Mouse (Mus musculus): ENCODE results near the gene Triml1.

The Triml1 gene

DNA sequence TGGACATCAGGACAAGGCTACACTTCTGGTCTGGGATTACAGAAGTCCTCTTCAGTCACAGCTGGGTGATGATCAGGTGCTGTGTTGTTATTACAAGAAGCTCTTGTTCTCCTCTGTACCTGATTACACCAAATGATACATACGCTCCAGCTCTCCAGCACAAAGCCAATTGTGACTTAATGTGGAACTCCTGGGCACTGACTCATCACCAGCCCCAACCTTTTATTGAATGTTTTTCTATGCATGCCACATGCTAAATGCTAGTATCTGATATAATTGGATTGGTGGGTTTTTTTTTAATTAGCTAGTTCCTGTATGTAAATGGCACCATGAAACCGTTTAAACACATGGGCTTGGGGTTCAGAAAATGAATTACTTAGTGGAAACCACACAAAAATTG is at the start of gene Triml1:
Gene Triml1 (minus strand): TSS at position 101 of the 400 bp plus-strand sequence.
- in situ Hi-C loops (cut with MboI, MseI): no loop called here

DNA sequence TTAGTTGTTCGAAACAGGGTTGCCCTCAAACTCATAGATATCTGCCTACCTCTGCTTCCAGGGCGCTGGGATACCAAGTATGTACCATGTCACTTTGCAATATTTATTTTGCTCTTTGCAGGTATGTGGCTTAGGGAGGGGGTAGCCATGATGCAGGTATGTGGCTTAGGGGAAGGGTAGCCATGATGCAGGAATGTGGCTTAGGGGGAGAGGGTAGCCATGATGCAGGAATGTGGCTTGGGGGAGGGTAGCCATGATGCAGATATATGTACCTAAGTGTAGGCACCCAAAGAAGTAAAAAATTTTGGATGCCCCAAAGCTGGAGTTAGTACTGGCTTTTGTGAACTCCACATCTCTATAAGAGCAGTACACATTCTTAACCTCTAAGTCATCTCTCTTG is 41.0 kb upstream of the Triml1 start:
- in situ Hi-C loops (cut with MboI, MseI): no loop called here

DNA sequence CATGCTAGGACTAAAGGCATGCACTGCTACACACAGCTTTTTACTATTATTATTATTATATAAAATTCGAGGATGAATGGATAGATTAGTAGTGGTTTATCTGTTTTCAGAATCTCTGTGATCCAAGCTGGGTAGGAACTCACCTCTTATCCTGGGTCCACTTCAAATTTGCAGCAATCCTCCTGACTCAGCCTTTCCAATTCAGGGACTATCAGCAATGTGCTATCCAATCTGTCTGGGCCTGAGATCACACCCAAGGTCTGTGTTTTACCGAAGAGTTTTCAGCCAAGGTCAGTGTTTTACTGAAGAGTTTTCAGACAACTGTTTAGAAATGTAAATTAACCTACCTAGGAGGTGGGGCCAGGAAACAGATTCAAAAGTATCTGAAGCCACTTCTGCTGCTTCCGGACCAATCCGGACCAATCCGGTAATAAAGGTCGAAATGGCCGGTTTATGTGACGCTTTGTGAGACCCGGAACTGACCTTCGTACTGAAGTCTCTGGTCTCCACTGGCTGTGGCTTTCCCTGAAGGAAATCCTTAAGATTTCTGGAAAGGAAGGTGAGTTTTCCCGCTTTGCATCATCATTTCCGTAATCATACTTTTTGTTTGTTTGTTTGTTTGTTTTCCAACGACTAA is 38.9 kb upstream of the Triml1 start, which contains the start of gene Triml2:
Gene Triml2 (plus strand): TSS at position 488 of the 637 bp plus-strand sequence.
- in situ Hi-C loops (cut with MboI, MseI): no loop called here

DNA sequence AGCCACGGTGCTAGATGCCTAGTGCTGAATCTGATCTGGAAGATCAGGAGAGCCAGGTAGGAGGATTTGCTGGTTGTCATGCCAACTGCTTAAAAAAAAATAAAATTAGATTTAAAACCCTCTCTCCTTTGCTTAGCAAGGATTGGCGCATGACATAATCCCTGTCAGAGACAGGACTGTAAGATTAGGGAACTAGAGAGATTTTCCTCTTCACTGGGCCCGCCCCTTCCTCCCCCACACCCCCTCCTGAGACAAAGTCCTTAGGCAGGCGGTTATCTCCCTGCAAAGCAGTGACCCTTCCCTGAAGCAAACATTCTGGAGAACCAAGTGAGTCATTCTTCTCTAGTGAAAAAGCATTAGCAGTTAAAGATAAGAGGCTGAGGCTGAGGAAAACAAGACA is 37.9 kb upstream of the Triml1 start:
- in situ Hi-C loops (cut with MboI, MseI): no loop called here

DNA sequence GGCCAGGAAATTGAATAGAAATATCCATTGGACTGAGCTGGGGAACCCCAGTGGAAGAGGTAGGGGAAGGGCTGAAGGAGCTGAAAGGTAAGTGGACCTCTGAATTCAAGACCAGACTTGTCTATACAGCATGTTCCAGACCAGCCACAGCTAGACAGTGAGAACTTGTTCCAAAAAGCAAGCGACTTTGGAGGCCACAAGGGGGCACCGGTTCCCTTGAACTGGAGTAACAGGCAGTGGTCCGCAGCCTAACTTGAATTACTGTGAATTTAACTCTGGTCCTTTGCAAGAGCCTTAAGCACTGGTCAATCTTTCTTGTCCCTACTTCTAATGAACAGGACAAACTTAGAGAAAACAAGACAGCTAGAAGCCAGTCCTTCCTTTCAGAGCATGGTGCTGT is 37.0 kb upstream of the Triml1 start:
- in situ Hi-C loops (cut with MboI, MseI): no loop called here

DNA sequence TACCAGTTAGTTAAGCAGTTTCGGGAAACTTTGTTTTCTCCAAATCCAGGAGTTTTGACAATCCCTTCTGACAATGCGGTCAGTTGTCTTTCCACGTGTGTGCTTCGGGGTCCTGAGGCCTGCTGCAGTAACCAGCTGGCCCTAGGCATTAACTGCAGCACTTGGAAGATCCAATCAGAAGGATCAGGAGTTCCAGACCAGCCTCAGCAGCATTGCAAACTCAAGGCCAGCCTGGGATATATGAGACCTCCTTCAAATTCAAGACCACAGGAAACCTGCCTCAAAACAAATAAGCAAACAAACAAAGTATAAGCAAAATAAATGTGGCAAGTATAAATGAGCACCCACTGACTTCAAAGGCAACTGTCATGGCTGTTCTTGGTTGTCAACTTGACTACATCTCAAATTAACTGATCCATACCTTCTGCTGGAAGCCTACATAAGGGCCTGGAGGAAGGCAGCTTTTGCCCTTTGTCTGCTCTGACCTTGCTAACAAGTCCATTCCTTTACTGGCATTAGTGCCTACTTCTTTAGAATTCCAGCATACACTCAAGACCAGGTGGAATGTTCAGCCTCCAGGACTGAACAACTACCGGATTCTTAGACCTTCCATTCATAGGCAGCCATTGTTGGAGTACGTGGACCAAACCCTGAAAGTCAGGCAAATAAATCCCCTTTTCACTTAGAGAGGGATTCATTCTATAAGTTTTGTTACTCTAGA is 35.6 kb upstream of the Triml1 start:
- in situ Hi-C loops (cut with MboI, MseI): no loop called here

DNA sequence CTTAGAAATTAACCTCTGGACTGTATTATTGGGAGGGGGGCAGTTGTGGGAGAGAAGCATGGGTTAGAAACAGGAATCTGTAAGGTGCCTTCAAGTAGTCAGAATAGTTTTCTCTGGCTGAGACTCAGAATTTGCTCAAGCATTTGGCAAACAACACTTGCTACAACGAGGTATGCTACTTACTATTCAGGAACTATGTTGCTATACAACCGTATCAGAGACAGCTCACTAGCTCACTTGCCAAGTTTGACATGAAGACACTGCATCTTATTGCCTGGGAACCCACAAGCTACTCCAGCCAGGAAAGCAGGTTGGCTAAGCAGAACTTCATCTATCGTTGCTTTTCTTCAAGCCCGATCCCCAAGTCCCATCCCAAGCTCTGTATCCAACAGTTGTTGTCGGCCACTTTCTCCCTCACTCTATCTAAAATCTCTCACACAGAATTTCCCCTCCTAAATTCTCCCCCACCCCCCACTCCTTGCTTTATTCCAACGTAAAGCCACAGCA is 28.0 kb upstream of the Triml1 start:
- in situ Hi-C loops (cut with MboI, MseI): no loop called here

DNA sequence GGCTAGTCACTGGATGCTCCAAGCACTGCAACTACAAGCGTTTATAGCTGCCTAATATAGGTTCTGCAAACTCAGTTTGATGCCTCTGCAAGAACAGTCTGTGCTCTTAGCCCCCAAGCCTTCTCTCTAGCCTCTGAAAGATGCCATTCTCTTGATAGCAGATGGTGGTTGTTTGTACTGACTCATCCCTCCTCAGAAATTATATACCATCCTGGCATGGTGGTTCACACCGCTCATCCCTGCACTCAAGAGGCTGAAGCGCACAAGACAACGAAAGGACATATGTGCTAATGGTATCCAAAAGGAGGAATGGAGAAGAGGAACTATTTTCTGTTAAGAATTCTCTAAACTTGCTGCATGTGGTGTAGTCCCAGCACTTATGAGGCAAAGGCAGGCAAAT is 26.8 kb upstream of the Triml1 start:
- in situ Hi-C loops (cut with MboI, MseI): no loop called here

DNA sequence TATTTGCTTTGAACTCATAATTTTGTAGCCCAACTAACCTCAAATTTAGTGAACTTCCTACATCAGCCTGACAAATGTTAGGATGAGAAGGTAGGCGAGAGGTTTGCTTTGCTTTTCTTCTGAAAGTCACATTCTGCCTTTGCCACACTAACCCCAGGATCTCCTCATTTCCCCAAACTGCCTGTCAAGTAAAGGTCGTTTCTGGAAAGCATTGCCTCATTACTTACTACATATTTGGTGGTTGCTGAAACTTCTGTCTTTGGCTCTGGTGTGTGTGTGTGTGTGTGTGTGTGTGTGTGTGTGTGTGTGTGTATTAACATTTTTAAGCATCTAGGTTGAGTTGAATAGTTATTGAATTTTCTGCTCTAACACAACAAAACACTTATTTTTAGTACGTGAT is 23.2 kb upstream of the Triml1 start:
- in situ Hi-C loops (cut with MboI, MseI): no loop called here

DNA sequence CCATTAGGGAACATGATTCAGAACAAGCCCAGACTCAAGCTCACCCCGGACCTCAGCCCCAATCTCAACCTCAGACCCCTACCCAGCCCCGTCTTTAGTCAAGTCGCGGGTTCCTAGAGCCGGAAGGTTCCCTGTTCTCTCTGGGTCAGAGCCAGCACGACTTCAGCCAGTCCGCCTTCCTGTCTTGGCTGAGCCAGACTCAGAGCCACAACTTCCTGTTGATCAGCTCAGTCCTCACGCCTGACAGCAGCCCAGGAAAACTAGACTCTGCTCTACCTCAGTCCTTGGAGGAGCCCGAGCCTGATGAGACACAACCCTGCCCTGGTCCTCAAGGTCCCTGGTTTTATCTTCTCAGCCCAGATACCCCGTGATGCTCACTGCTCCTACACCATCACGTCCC is 22.0 kb upstream of the Triml1 start:
- in situ Hi-C loops (cut with MboI, MseI): no loop called here

DNA sequence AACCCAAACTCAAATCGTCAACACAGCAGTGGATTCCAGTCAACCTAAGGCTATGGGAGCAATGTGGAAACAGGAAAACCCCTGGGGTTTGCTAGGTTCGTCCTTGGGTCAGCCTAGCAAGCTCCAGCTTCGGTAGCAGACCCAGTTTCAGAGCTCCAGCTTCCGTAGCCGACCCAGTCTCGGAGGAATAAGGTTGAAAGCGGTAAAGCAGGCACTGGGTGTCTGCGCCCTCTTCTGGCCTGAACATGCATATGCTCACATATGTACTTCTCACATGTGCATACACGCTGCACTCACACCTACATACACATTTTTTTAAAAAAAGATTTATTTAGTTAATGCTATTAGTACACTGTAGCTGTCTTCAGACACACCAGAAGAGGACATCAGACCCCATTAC is 8.0 kb upstream of the Triml1 start:
- in situ Hi-C loops (cut with MboI, MseI): no loop called here

DNA sequence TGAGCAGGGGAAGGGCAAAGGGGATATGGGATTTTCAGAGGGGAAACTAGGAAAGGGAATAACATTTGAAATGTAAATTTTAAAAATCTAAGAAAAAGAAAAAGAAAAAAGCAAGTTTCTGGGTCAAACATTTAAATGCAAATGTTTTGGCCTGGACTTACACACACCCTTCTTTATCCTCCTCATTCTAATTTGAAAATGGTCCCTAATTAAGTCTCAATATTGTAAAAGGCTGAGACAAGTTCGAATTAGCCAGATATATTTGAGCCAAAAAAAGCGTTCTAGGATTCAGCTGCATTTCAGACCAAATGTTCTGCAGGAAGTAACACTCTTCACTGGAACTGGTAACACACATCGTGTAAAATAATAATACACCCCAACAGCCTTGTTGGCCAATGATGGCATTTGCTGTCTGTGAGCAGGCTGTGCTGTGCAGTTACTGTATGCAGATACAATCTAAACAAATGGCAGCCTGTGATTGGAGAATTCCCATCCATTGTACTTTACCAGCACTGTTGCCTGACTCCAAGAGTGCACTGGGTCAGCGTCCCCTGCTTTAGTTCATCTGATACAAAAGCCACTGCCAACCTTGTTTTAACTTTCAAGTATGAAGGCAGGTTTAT is 30.0 kb downstream of the Triml1 start:
- in situ Hi-C loops (cut with MboI, MseI): no loop called here

Data from T-helper 17 cell (primary cell).